Mouse (Mus musculus): Measurements from ENCODE around the gene Brpf1.
"Not testable (repeated sequence)": the region's sequence is repeated elsewhere in the genome, so short reads cannot be mapped to it uniquely, and the experiment has no call there.

Gene Brpf1

GRCm38 (mm10) chr6:113307481-113308121 lies 664 bp downstream of the Brpf1 start:
- DNase-seq, result peak; percentile 56

GRCm38 (mm10) chr6:113308141-113308540 lies 1.2 kb downstream of the Brpf1 start:
- DNase-seq, result peak; percentile 51

GRCm38 (mm10) chr6:113315972-113316371 lies 9.0 kb downstream of the Brpf1 start:
- DNase-seq, result no peak

- DNase-seq, result peak; percentile 99
Observed at GRCm38 (mm10) chr6:113326533-113327315, 19.8 kb downstream of the Brpf1 start, which contains the start of gene Ogg1. Ogg1 (plus strand) TSS chr6:113326972.

GRCm38 (mm10) chr6:113329396-113329795 lies 22.5 kb downstream of the Brpf1 start:
- no peak for DNase-seq

GRCm38 (mm10) chr6:113330547-113330946 lies 23.6 kb downstream of the Brpf1 start:
- DNase-seq, result no peak

- DNase-seq, result no peak
Observed at GRCm38 (mm10) chr6:113331721-113332120, 24.8 kb downstream of the Brpf1 start.

GRCm38 (mm10) chr6:113332734-113333133 lies 25.8 kb downstream of the Brpf1 start:
- DNase-seq, result not testable (repeated sequence)

- DNase-seq, result peak; percentile 85
Observed at GRCm38 (mm10) chr6:113333137-113333950, 26.4 kb downstream of the Brpf1 start.

- no peak for DNase-seq
Observed at GRCm38 (mm10) chr6:113334216-113334615, 27.3 kb downstream of the Brpf1 start.

GRCm38 (mm10) chr6:113336852-113337620 lies 30.1 kb downstream of the Brpf1 start:
- DNase-seq, result peak; percentile 55

GRCm38 (mm10) chr6:113341574-113341973 lies 34.6 kb downstream of the Brpf1 start:
- peak; percentile 72 for DNase-seq

GRCm38 (mm10) chr6:113342297-113342696 lies 35.4 kb downstream of the Brpf1 start:
- no peak for DNase-seq

- DNase-seq, result peak; percentile 81
Observed at GRCm38 (mm10) chr6:113343177-113344092, 36.5 kb downstream of the Brpf1 start, which contains the start of gene Camk1. Camk1 (minus strand) TSS chr6:113343984.

- no peak for DNase-seq
Observed at GRCm38 (mm10) chr6:113344321-113344720, 37.4 kb downstream of the Brpf1 start.

- DNase-seq, result no peak
Observed at GRCm38 (mm10) chr6:113346897-113347296, 40.0 kb downstream of the Brpf1 start.

GRCm38 (mm10) chr6:113350538-113350937 lies 43.6 kb downstream of the Brpf1 start:
- no peak for DNase-seq

- DNase-seq, result no peak
Observed at GRCm38 (mm10) chr6:113351161-113351560, 44.2 kb downstream of the Brpf1 start.

GRCm38 (mm10) chr6:113351653-113352052 lies 44.7 kb downstream of the Brpf1 start:
- no peak for DNase-seq

- DNase-seq, result no peak
Observed at GRCm38 (mm10) chr6:113352820-113353219, 45.9 kb downstream of the Brpf1 start.

GRCm38 (mm10) chr6:113353696-113354095 lies 46.8 kb downstream of the Brpf1 start:
- no peak for DNase-seq
